Mouse (Mus musculus) forebrain, embryonic 14.5 days (tissue): ENCODE data around the gene Tns2. TPM values are rescaled to one million over a fixed set of nuclear protein-coding genes. Genes with fewer than 3 reads are reported as not detected.
A peak's percentile ranks its signal among the peaks of the same experiment; 100 is the strongest.

Experiments used
- ATAC-seq: fragments of 200-750 bp; cut with Nextera tagmentation; 2 replicates; pipeline ENCODE4 v1.8.0; 2017; ENCODE audit warnings: mild to moderate bottlenecking, moderate library complexity
- DNase-seq: peaks from one replicate; pipeline ENCODE4 v3.0.0-alpha.2; 2015; ENCODE audit warnings: low spot score
- H3K27ac ChIP-seq: fragments of 300-500 bp; sonication (generic); 2 replicates; pipeline ENCODE4 v1.5.1; 2014; ENCODE audit warnings: low read depth, mild to moderate bottlenecking, control low read depth, low read length, moderate library complexity
- H3K27me3 ChIP-seq: fragments of 300-500 bp; sonication (generic); replicated peaks from 2 replicates; pipeline ENCODE4 v1.6.1; 2014; ENCODE audit warnings: low read length, control low read depth, mixed read lengths; ENCODE audit not compliant: control insufficient read depth, insufficient read depth
- H3K36me3 ChIP-seq: fragments of 300-500 bp; sonication (generic); 2 replicates; pipeline ENCODE4 v1.6.1; 2014; ENCODE audit warnings: low read length, control low read depth; ENCODE audit not compliant: control insufficient read depth, insufficient read depth
- H3K4me1 ChIP-seq: fragments of 300-500 bp; sonication (generic); 2 replicates; pipeline ENCODE4 v1.6.1; 2014; ENCODE audit warnings: antibody characterized with exemption, low read length, control low read depth; ENCODE audit not compliant: control insufficient read depth, insufficient read depth
- H3K4me2 ChIP-seq: fragments of 300-500 bp; sonication (generic); 2 replicates; pipeline ENCODE4 v1.6.1; 2014; ENCODE audit warnings: mild to moderate bottlenecking, control low read depth, low read length
- H3K4me3 ChIP-seq: fragments of 300-500 bp; sonication (generic); 2 replicates; pipeline ENCODE4 v1.5.1; 2014; ENCODE audit warnings: low read depth, low read length, control low read depth
- H3K9ac ChIP-seq: fragments of 300-500 bp; sonication (generic); 2 replicates; pipeline ENCODE4 v1.6.1; 2014; ENCODE audit warnings: mild to moderate bottlenecking, low read length, control low read depth, moderate library complexity
- H3K9me3 ChIP-seq: fragments of 300-500 bp; sonication (generic); replicated peaks from 2 replicates; pipeline ENCODE4 v1.6.1; 2016; ENCODE audit warnings: low read length, control low read depth, mixed read lengths; ENCODE audit not compliant: control insufficient read depth
- WGBS: fragments of 180-500 bp; shearing (Covaris S2); extraction: QIAGEN DNeasy Blood & Tissue Kit; methylation state at CpG from one replicate; pipeline ENCODE4 v1.1.7; 2014; 5-methylcytosine and 5-hydroxymethylcytosine counted together
- polyA plus RNA-seq: library from polyadenylated mRNA; unstranded; fragments of >200 nt; fragmentation: Nextera tagmentation; extraction: Ambion mirVana; gene quantifications from 2 replicates; pipeline ENCODE4 v1.2.1, GENCODE M21; 2014

Tns2 gene
- 5.5 and 8.2 TPM in 2 replicates for polyA plus RNA-seq

DNA sequence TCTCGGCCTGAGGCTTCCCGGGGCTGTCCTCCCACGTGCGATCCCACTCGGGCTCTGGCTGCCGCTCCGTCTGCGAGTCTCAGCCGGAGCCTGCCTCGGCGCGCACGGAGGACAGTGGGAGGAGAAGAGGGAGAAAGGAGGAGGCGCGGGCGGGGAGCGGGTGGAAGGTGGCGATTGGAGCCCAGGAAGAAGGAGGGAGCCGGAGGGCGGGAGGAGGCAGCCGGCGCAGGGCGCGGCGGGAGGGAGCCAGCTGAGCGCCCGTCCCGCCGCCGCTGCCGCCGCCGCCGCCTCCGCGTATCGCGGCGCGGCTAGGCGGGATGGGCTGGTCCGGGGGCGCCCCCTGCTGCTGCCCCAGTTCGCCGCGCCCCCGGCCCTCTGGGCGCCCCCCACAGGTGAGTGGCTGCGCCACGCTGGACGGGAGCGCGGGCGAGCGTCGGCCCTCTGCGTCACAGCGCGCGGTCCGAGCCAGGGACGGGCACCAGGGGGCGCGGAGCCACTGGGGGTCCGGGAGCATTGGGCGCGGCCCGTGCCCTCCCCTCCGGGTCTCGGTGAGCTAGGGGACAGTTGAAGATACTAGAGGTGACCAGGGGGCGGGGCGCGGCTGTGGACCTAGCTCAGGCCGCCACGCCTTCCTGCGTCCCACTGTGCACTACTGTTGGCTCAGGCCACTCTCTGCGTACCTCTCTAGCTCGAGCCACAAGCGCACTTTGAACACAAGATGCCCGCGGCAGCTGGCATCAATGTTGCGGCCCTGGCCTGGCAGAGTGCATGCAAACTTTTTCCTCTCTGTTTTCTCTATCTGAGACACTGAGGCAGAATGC lies at the start of gene Tns2:
TSS of gene Tns2 (plus strand) at position 253 of the 821 bp plus-strand sequence.
- ATAC-seq (peak; percentile 67), DNase-seq (peak; percentile 68)
- Histone ChIP-seq H3K36me3 (peaks cover 28% of the 10 kb centered on the region), H3K27ac (peak within 1 kb of the TSS; percentile 27; the same call in 1 of the 2 replicates), H3K9me3 (no peaks in the 10 kb centered on the region), H3K4me2 (peak within 1 kb of the TSS; percentile 80), H3K4me1 (peaks cover 11% of the 10 kb centered on the region), H3K27me3 (peaks cover 4% of the 10 kb centered on the region; the same call in 1 of the 2 replicates), H3K4me3 (peak within 1 kb of the TSS; percentile 45), H3K9ac (peak within 1 kb of the TSS; percentile 66)
- under 1% methylated on average over 45 of the region's 82 CpGs for WGBS

GRCm38 (mm10) chr15:102051920-102052683 lies 48.1 kb upstream of the Tns2 start:
- Histone ChIP-seq H3K9ac (peak overlapping the region; percentile 62), H3K27me3 (no peaks in the 10 kb centered on the region), H3K4me1 (no peaks in the 10 kb centered on the region), H3K27ac (peak overlapping the region; percentile 55; the same call in 1 of the 2 replicates), H3K4me3 (peak overlapping the region; percentile 43), H3K36me3 (no peaks in the 10 kb centered on the region), H3K4me2 (peak overlapping the region; percentile 67), H3K9me3 (no peaks in the 10 kb centered on the region)
- 0% methylated on average over 27 of the region's 33 CpGs for WGBS
- ATAC-seq (peak; percentile 91), DNase-seq (peak; percentile 82)

DNA sequence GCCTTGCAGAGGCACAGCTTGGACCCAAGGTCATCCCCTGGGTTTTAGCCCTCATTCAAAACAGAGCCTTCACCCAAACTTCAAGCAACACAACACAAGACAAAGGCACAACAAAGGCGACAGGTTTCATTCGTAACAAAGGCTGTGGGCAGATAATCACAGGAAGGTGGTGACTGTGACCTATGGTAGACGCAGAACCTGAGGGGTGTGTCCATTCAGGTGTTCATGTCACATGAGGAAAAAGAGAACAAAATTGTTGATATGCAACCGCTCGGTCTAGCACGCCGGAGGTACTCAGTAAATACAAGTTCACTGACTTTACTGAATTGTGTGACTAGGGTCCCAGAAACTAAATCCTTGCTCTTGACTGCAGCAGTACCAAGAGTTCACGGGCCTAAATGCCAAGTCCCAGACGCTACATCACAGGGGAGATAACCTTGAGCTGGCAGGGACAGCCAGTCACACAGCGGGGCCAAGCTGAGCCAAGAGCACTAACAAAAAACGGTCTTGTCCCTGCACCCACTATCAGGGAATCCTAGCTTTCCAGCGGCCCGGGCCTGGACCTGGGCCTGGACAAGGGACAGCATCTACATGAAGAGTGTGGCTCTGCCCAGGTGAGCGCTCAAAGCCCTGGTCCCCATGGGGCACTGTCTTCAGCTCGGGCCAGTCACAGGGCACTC lies 43.6 kb upstream of the Tns2 start:
- 89% methylated on average over 15 of the region's 15 CpGs for WGBS
- H3K27me3 ChIP-seq, result no peaks in the 10 kb centered on the region
- no peak for DNase-seq

DNA sequence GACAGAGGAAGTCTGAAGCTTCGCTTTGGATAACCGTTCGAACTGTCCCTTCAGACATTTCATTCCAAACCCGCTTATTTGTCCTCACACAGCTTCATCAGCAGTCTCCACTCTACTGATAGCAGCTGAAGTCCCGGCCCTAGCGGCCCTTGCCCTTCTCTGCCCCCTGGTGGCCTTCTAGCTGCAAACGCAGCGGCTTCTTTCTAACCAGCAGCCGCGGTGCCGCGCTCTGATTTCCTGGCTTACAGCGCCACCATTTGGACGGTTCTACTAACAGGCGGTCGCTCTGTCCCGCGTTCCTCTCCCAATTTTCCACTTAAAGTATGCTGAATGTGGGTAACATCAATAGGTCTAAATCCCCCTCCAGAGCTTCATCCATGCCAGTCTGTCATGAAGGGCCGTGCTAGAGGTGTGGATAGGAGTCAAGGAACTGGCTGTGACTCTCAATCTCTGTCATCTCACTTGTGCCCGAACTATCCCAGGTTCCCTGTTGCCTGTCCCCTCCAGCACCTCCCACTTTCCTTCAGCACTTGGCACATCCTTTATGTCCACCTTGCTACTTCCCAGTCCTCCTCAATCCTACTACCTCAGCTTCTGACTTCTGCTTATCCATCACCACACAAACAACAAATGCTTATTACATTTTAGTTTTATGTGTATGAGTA lies 34.4 kb upstream of the Tns2 start:
- Histone ChIP-seq H3K27me3 (0 out of 2 replicates have a peak, but pooled peaks cover 4% of the 10 kb centered on the region), H3K4me2 (no peak overlapping the region), H3K9me3 (no peaks in the 10 kb centered on the region), H3K4me1 (no peaks in the 10 kb centered on the region), H3K27ac (no peak overlapping the region), H3K9ac (no peak overlapping the region), H3K36me3 (no peaks in the 10 kb centered on the region), H3K4me3 (no peak overlapping the region)
- peak; percentile 93 for ATAC-seq
- 5% methylated on average over 20 of the region's 20 CpGs for WGBS
- DNase-seq, result peak; percentile 97

More for the DNA sequence above, 43.6 kb upstream of the Tns2 start:
- ATAC-seq, result no peak
- Histone ChIP-seq H3K4me1 (no peaks in the 10 kb centered on the region), H3K4me3 (no peak overlapping the region), H3K9me3 (no peaks in the 10 kb centered on the region), H3K27ac (no peak overlapping the region), H3K4me2 (no peak overlapping the region), H3K36me3 (no peaks in the 10 kb centered on the region), H3K9ac (no peak overlapping the region)

DNA sequence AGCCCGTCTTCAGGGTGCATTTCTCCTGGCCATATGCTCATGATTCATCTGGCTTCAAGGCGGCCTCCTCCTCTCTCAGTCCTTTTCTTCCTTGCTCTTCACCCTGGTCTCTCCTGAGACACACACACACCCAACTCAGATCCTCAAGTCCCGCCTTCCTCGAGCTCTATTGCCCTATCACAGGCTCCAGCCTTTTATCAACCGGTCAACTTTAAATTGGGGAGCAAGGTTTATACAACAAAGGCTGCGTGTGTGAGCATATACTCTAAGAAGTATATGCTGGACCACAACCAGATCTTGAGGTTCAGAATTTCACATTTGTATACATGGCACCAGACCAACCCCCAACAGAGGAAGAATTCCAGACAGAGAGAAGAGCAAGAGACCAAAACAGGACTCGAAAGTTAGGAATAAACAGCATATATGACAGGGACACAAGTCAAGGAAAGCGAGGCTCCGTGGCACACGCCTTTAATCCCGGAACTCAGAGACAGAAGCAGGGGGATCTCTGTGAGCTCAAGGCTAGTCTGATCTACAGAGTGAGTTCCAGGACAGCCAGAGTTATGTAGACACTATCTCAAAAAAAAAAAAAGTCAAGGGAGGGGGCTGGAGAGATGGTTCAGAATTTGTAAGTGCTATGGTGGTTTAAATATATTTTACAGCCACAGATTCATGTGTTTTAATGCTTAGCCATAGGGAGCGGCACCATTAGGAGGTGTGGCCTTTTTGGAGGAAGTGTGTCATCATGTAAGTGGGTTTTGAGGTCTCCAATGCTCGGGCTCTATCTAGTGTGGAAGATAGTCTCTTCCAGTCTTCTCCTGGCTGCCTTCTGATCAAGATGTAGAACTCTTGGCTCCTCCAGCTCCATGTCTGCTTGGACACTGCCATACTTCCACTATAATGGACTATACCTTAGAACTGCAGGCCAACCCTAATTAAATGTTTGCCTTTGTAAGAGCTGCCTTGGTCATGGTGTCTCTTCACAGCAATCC lies 29.4 kb upstream of the Tns2 start:
- H3K4me2 ChIP-seq, result no peak overlapping the region
- no peak overlapping the region for H3K4me3 ChIP-seq
- no peaks in the 10 kb centered on the region for H3K36me3 ChIP-seq
- H3K9me3 ChIP-seq, result no peaks in the 10 kb centered on the region
- ATAC-seq (no peak), DNase-seq (no peak)
- H3K9ac ChIP-seq, result no peak overlapping the region
- no peak overlapping the region for H3K27ac ChIP-seq
- H3K4me1 ChIP-seq, result peaks cover 13% of the 10 kb centered on the region
- 75% methylated on average over 13 of the region's 13 CpGs for WGBS
- H3K27me3 ChIP-seq, result 0 out of 2 replicates have a peak, but pooled peaks cover 4% of the 10 kb centered on the region

DNA sequence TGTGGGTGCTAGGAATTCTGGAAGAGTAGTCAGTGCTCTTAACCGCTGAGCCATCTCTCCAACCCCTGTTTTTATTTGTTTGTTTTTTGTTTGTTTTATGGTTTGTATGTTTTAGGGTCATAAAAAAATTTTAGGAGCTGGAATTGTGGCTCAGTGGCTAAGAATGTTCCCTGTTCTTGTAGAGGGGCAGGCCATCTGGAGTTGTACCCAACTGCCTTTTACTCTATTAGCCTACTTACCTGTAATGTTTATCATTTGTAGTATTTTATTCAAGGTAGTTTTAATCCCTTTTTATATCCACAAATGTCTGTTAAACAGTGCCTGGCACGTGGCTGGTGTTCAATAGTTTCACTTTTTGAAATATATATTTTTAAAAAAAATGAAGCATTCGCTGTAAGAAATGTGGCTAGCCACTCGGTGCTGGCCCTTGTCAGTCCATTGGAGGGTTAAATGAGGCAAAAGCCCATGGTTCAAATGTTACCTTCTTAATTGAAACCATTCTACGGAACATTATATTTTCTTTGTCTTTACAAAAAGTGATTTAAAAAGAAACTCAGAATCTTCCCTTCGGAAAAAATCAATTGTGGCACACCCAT lies 27.2 kb upstream of the Tns2 start:
- H3K4me3 ChIP-seq, result peak overlapping the region; percentile 95
- peak overlapping the region; percentile 53 for H3K4me2 ChIP-seq
- no peaks in the 10 kb centered on the region for H3K36me3 ChIP-seq
- DNase-seq (no peak), ATAC-seq (peak; percentile 42)
- H3K27me3 ChIP-seq, result no peaks in the 10 kb centered on the region
- peak overlapping the region; percentile 96; the same call in 1 of the 2 replicates for H3K27ac ChIP-seq
- no peaks in the 10 kb centered on the region for H3K9me3 ChIP-seq
- 15% methylated on average over 6 of the region's 6 CpGs for WGBS
- H3K9ac ChIP-seq, result peak overlapping the region; percentile 96
- peaks cover 13% of the 10 kb centered on the region for H3K4me1 ChIP-seq

GRCm38 (mm10) chr15:102073559-102074069 lies 26.6 kb upstream of the Tns2 start, which contains the start of gene Eif4b:
Gene Eif4b, plus strand, starts transcription at chr15:102073773.
- peak within 1 kb of the TSS; percentile 95 for H3K4me3 ChIP-seq
- H3K27me3 ChIP-seq, result no peaks in the 10 kb centered on the region
- ATAC-seq (peak; percentile 95), DNase-seq (peak; percentile 99)
- H3K27ac ChIP-seq, result peak within 1 kb of the TSS; percentile 96
- H3K4me1 ChIP-seq, result peaks cover 13% of the 10 kb centered on the region
- H3K36me3 ChIP-seq, result no peaks in the 10 kb centered on the region
- H3K9me3 ChIP-seq, result no peaks in the 10 kb centered on the region
- WGBS, result under 1% methylated on average over 58 of the region's 58 CpGs
- peak within 1 kb of the TSS; percentile 96 for H3K9ac ChIP-seq
- peak within 1 kb of the TSS; percentile 86 for H3K4me2 ChIP-seq
